In the genomic region with DNA sequence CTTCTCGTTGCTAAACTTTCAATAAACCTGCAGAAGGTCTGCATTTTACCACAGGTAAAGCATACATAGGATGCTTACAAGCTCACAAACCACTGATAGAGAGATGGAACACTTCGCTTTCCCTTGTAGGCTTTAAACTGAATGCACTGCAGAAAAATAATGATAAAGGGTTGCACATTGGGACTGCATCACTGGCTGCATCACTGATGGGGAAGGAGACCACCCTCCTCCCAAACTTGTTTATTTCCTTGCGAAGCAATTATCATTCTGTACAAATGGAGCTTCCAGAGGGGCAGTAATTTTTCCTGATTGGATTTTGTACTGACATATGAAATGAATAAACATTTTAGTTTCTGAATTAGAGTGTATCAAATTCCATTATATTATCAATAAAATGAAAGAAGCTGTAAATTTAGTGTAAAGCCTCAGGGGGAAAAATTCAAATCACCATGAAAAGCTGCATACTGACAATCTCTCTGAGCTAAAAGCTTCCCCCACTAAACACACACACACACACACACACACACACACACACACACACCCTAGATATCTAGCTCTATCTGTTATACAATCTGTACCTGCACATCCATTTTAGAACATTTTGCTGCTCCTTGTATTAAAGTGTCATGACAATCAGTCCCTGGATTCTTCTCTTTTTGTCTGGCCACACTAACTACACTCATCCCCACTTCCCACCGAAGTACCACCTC, we compare ENCODE assay signal across 25 mouse cellular contexts.
"Had no signal": no experiment of that assay in that cellular context is flagged by ENCODE, and none has a peak within 500 bp of the region (broad histone marks: within the 10 kb centered on the region; RNA-seq: fewer than 3 reads in every experiment).

No protein-coding gene starts in this region.

- DNase-seq: gastrocnemius, adult 2 months; gastrocnemius, postnatal 10 days; gastrocnemius, postnatal 25 days; heart, adult 18-20 months; heart, postnatal 14 days; heart, postnatal 36 days; kidney, adult 11 months; kidney, adult 2 months; kidney, adult 9 months; kidney, postnatal 14 days; kidney, postnatal 36 days; layer of hippocampus, adult 9-11 months; layer of hippocampus, postnatal 36 days; left cerebral cortex, postnatal 4 days had no signal

- H3K9me3 ChIP-seq: heart, embryonic 13.5 days; heart, embryonic 15.5 days; kidney, embryonic 15.5 days; limb, embryonic 13.5 days; limb, embryonic 15.5 days; liver, embryonic 12.5 days had no signal

- H3K4me1 ChIP-seq: limb, embryonic 15.5 days had no signal

- H3K4me3 ChIP-seq: gastrocnemius, adult 2 months; heart, embryonic 13.5 days; heart, embryonic 15.5 days; kidney, embryonic 15.5 days; limb, embryonic 13.5 days; limb, embryonic 15.5 days; liver, embryonic 12.5 days had no signal

- ATAC-seq: forebrain, embryonic 16.5 days; hindbrain, embryonic 16.5 days; intestine, embryonic 16.5 days; liver, embryonic 12.5 days had no signal

- H3K4me2 ChIP-seq: heart, embryonic 11.5 days; heart, embryonic 13.5 days; heart, embryonic 15.5 days; kidney, embryonic 15.5 days; limb, embryonic 13.5 days; limb, embryonic 15.5 days; liver, embryonic 12.5 days had no signal

- H3K27me3 ChIP-seq: heart, embryonic 13.5 days; heart, embryonic 15.5 days; kidney, embryonic 15.5 days; liver, embryonic 12.5 days had no signal

- H3K36me3 ChIP-seq: heart, embryonic 13.5 days; heart, embryonic 15.5 days; kidney, embryonic 15.5 days; limb, embryonic 13.5 days; limb, embryonic 15.5 days; liver, embryonic 12.5 days had no signal

- H3K9ac ChIP-seq: heart, embryonic 13.5 days; heart, embryonic 15.5 days; kidney, embryonic 15.5 days; limb, embryonic 13.5 days; limb, embryonic 15.5 days; liver, embryonic 12.5 days had no signal

- H3K27ac ChIP-seq: gastrocnemius, adult 2 months; heart, embryonic 13.5 days; heart, embryonic 15.5 days; kidney, embryonic 15.5 days; kidney, postnatal 0 days; limb, embryonic 13.5 days; limb, embryonic 15.5 days; liver, embryonic 12.5 days had no signal
